Mouse (Mus musculus) telencephalon, adult 2 months (tissue): ENCODE measurements at regions not wholly inside any gene's neighbourhood (a gene's known extent, or its start where the extent isn't known, plus 50 kb on each side); places are given as distances from the start of the nearest gene placed in this dataset.

Experiments used
- DNase-seq: peaks from one replicate; pipeline ENCODE4 v3.0.0-alpha.2; 2011; ENCODE audit warnings: low read depth, low spot score

GRCm38 (mm10) chr8:116452806-116453205, 52.0 kb upstream of the Dynlrb2 start:
- DNase-seq, result no peak

DNA sequence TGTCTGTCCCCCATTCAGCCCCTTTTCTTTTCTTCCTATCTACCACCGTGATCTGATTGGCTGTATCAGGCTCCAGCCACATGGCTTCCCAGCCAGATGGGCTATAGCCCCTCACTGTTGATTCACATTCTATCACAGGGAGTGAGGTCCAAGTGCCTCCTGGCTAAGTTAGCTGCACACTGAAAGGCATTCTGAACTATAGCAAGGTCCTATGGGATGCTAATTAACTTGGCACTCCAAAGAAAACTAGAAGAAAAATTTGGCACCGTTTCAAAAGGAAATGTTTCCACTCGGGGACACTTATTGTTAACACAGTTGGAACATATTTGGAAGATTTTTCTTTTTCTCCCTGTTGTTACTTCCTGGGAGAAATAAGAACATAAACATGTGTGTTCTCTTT, 53.4 kb upstream of the Dynlrb2 start:
- no peak for DNase-seq

GRCm38 (mm10) chr8:116447452-116447851, 57.3 kb upstream of the Dynlrb2 start:
- no peak for DNase-seq

- no peak for DNase-seq
Measured at GRCm38 (mm10) chr8:116442827-116443226, 61.9 kb upstream of the Dynlrb2 start.

DNA sequence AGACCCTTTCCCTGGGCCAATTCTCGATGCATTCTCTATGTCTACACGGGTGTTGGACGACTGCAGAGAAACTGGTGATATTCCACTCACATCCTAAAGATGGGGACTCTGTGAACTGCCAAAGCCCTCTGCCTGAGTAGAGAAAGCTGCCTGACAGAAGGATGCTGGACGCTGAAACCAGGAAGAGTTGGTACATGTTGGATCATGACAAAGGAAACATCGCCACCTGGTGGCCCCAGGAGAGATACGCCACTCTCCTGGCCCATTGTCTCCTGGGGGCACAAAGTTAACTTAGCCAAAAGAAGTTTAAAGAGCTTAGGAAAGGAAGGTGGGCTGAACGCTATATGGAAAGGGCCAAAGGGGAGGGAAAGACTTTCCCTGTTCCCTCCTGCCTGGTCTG, 65.9 kb upstream of the Dynlrb2 start:
- DNase-seq, result peak; percentile 24

GRCm38 (mm10) chr8:116435268-116435980, 69.3 kb upstream of the Dynlrb2 start:
- no peak for DNase-seq

GRCm38 (mm10) chr8:116430051-116430450, 74.7 kb upstream of the Dynlrb2 start:
- no peak for DNase-seq

DNA sequence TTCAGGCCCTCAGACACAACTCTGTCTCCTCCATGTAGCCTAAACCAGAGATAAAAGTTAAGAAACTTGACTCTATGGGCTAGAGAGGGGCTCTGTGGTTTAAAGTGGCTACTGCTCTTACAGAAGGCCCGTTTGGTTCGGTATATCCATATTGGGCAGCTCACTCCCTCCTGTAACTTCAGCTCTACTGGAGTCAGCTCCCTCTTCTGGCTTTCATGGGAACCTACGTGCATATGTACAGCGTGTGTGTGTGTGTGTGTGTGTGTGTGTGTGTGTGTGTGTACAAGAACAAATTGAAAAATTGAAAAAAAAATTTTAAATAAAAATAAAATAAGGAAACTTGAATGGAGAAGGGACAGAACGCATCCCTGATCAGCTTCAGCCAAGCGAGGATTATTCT, 75.1 kb upstream of the Dynlrb2 start:
- DNase-seq, result no peak

DNA sequence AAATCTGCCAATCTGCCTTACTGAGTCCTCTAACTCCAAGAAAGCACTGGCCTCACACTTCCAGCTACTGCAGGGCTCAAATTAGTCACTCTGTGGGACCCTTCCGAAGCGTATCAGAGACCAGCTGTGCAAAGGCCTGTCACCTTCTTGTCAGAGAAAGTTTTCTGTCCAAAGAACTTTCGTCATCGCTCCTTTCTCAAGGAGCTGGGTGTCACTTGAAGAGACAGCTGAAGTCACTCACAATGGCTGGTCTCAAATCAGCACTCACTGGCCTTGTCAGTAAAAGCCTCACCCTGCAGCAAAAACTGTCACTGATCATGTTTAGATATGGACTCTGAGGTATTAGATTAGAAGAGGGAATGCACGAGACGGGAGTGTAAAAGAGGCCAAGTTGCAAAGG, 81.9 kb upstream of the Dynlrb2 start:
- no peak for DNase-seq

DNA sequence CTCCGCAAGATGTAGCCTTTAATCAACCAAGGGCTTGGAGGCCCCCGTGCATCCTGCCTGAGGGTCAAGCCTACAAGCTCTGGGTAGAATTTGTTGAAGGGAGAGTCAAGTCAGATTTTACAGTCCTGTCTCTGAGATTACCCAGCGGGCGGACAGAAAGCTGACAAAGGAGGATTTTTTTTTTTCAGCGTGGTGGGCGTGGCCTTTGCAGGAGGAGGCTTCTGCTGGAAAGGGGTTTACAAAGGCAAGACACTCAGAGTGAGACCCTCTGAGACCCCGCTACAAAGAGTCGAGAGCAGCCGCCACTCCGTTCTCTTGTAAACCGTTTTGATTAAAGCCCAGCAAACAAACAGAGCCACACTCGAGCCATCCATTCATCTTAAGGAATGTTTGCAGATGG, 92.1 kb upstream of the Dynlrb2 start:
- no peak for DNase-seq

DNA sequence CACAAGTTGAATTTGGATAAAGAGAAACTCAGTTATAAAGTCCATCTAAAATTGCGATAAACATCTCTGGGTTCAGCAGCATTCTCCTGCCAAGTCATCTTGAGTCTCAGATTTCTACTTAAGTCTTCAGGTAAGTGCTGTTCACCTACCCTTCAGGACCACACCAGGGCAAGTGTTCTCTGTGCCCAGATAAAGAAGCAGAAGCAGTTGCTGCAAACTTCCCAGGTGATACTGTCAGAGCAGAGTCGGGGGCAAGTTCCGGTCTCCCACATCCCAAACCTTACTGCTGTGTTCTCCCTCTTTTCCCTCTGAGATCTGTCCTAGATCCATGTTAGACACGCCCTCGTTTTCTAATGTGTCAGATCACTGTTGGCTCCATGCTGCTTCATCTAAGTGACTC, 94.7 kb upstream of the Dynlrb2 start:
- no peak for DNase-seq

DNA sequence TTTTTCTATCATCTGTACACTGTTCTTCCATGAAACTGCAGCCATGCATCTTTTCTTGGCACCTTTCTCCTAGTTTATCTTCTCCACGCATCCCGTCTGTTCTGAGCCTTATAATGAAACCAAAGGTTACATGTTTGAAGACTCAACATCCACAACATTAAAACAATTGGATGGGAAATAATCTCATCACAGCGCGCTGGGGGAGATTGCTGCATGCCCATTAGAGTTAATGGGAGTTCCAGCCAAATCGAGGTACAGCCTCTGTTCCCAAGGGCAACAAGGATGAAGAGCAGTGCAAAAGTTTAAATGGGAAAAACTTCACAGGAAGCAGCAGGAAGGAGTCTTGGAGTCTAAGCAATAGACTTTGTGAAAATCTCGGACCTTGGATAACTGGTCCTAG, 95.8 kb upstream of the Dynlrb2 start:
- no peak for DNase-seq

DNA sequence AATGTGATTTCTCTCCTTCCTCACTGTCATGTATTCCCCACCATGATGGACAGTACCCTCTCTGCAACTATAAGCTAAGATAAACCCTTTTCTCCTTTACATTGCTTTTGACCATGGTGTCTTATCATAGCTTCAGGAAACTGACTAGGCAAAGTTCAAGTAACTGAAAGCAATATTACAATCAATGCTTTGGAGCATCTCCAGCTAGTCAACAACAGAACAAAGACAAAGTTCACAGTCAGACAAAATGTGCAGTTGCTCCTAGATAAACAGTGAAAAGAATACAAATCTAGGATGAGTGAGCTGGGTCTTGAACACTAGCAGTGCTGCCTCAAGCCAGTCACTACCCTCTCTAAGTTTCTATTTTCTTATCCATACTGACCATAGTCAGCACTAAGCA, 100.2 kb upstream of the Dynlrb2 start:
- no peak for DNase-seq

DNA sequence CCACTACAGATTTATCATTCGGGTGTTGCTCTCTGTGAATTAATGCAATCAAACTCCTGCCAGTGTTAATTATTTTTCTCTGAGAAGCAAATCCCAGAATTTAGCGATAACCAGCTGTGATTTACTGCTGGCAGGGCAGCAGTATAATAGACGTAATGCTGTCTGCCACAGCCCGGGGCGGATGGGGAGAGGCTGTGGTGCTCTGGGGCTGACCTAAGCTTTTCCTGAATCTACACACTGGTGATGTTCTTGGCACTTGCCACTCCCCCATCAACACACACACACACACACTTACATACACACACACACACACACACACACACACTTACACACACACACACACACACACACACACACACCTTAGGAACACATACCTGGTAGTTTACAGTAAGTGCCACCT, 101.4 kb upstream of the Dynlrb2 start:
- no peak for DNase-seq

DNA sequence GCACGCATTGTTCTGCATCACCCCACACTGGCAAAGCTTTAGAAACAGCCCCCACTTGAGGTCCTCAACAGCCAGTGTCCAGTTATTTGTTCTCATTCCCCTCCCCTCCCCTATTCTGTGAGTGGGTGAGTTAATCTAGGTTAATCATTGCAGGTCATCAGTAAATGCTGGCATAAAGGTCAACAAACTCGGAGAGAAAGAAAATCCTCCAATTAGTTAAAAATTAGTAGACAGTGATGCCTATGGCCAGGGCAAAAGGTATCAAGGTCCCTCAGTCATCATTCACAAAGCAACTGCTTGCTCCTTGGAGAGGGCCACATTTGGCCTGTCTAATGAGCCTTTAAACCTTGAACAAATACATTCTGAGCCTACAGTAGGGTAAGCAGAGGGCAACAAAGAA, 105.3 kb upstream of the Dynlrb2 start:
- DNase-seq, result no peak

DNA sequence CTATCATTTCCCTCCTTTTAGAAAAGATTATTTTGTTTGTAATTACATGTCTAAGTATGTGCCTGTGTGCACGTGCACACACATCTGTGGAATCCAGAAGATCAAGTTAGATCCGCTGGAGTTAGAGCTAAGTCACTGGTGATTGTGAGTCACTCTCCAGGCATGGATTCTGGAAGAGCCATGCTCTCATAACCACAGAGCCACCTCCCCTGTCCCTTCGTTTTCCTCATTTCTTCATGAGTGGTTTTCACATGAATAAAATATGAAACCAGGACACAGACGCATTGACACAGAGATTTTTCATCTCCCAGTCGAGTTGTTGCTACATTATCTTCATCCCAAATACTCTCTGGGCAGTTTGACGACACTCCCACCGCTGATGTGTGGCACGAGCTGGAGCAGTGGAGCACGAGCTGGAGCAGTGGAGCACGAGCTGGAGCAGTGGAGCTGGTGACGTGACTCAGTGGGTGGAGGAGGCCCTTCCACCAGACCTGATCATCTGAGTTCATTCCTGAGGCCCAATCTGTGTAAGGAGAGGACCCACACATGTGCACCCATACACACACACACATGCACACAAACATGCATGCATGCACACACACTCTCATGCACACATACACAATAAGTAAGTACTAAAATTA, 106.1 kb upstream of the Dynlrb2 start:
- DNase-seq, result no peak

DNA sequence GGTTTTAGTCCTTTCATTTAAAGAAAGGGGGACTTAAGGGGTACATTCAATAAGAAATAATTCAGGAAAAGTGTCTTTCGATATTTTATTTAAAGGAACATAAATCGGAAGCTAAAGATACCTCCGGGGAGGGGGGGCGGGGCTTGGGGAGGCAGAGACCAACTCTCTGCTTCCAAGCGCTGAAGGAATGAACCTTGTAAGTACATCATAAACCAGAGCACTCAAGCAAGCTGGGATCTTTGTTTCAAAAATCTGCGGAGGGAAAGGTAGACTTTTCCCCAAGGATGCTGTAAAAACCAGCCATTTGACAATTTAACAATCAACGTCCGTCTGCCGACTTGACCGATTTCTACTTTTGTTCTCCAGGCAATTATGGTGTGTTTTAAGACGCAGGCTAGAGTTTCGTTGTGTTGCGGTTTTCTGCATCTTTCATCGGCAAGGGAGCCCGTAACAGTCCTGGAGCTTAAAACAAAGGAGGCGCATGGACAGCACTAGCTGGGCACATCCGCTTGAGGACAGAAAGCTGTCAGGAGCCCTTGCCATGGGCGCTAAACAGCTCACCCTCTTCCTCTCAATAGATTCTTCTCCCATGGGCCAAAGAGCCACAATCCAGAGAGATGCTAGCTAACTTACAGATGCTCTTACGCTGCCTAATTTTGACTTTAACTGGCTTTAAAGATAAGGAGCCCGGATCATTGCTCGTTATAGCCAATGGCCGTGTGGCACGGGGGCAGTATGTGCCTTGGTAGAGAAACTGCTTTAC, 119.4 kb upstream of the Dynlrb2 start:
- no peak for DNase-seq

DNA sequence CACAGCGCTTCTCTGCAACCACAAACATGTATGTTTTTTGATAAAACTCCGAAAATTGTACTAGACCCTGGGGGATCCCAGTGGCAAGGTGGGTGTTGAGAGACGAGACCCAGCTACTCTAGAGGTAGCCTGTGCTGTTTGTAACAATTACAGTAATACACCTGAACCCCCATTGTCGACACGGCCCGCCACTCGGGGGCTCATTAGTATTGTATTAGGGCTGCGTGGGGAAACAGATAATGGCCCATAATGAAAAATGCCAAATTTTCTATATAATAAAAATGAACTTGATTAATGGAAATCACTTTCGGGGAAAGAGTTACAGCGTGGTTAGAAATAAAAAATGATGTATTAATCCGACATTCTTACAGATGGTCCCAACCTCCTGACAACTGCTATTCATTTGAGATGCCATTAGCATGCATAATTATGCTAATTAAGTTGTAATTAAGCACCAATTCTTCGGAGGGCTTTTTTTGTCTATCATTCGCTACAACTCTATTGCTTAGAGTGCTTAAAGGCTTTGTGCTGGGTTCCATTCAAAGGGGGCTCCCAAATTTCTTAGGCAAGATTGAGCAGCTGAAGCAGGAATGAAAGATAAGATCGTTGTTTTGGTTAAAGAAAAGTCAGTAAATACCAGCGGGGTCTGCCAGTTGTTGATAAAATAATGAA, 120.2 kb upstream of the Dynlrb2 start:
- DNase-seq, result no peak

GRCm38 (mm10) chr8:116383495-116384417, 121.0 kb upstream of the Dynlrb2 start:
- DNase-seq, result no peak

- no peak for DNase-seq
Measured at GRCm38 (mm10) chr8:116383036-116383435, 121.7 kb upstream of the Dynlrb2 start.

GRCm38 (mm10) chr8:116380601-116381000, 124.2 kb upstream of the Dynlrb2 start:
- no peak for DNase-seq
